Mouse (Mus musculus): Measurements from ENCODE around the gene Ttc7b. TPM values are rescaled to one million over a fixed set of nuclear protein-coding genes. Genes with fewer than 3 reads are reported as not detected.

Ttc7b gene
- polyA plus RNA-seq, 1 experiment = 18.2 TPM

GRCm38 (mm10) chr12:100493211-100493610, 27.4 kb downstream of the Ttc7b start:
- H3ac ChIP-seq (ENCODE audit: control insufficient read depth, insufficient read length) = no peak overlapping the region
- no peak for TF ChIP-seq SRF (IDR thresholded peaks at IDR 0.05; ENCODE audit: control insufficient read depth, insufficient read length, low read depth)
- TF ChIP-seq MYOG (IDR thresholded peaks at IDR 0.05; ENCODE audit: control insufficient read depth in 1 of 3, insufficient read depth in 1 of 3, insufficient read length in 2 of 3, low read depth in 2 of 3) = no peak
- TF ChIP-seq TCF3 (IDR thresholded peaks at IDR 0.05; ENCODE audit: insufficient read length, low read depth) = no peak
- no peak for TF ChIP-seq REST (IDR thresholded peaks at IDR 0.05; ENCODE audit: insufficient read depth, insufficient read length)
- no peak for TF ChIP-seq E2F4 (IDR thresholded peaks at IDR 0.05; ENCODE audit: insufficient read depth)
- no peak overlapping the region for H3K4me2 ChIP-seq (ENCODE audit: low read depth)
- H3K27me3 ChIP-seq (ENCODE audit: control insufficient read depth, insufficient read depth, insufficient read length) = no peaks in the 10 kb centered on the region
- no peaks in the 10 kb centered on the region for H3K79me2 ChIP-seq (ENCODE audit: control insufficient read depth, insufficient read depth)
- peaks cover 20% of the 10 kb centered on the region for H3K36me3 ChIP-seq (ENCODE audit: control insufficient read depth, insufficient read depth)
- H3K4me3 ChIP-seq = no peak overlapping the region

GRCm38 (mm10) chr12:100492676-100493075, 27.9 kb downstream of the Ttc7b start:
- no peak overlapping the region for H3K4me3 ChIP-seq
- H3K4me2 ChIP-seq (ENCODE audit: low read depth) = no peak overlapping the region
- no peak for TF ChIP-seq CEBPB (IDR thresholded peaks at IDR 0.05; ENCODE audit: insufficient read depth, poor library complexity, severe bottlenecking)
- TF ChIP-seq TCF3 (IDR thresholded peaks at IDR 0.05; ENCODE audit: insufficient read length, low read depth) = no peak
- TF ChIP-seq E2F4 (IDR thresholded peaks at IDR 0.05; ENCODE audit: insufficient read depth) = no peak
- no peak for TF ChIP-seq TCF12 (IDR thresholded peaks at IDR 0.05; ENCODE audit: insufficient read depth, poor library complexity, severe bottlenecking)
- TF ChIP-seq MYOG (IDR thresholded peaks at IDR 0.05; ENCODE audit: control insufficient read depth in 1 of 3, insufficient read depth in 1 of 3, insufficient read length in 2 of 3, low read depth in 2 of 3) = no peak
- TF ChIP-seq MAX (IDR thresholded peaks at IDR 0.05; ENCODE audit: low read depth) = no peak
- no peak for TF ChIP-seq MYOD1 (IDR thresholded peaks at IDR 0.05; ENCODE audit: control insufficient read depth in 1 of 3, insufficient read length in 2 of 3, low read depth in 2 of 3)
- TF ChIP-seq POLR2AphosphoS2 (IDR thresholded peaks at IDR 0.05; ENCODE audit: insufficient read length, low read depth) = no peak
- no peak for TF ChIP-seq REST (IDR thresholded peaks at IDR 0.05; ENCODE audit: insufficient read depth, insufficient read length)
- TF ChIP-seq SRF (IDR thresholded peaks at IDR 0.05; ENCODE audit: control insufficient read depth, insufficient read length, low read depth) = no peak
- TF ChIP-seq USF1 (IDR thresholded peaks at IDR 0.05; ENCODE audit: low read depth) = no peak
- no peak for TF ChIP-seq POLR2A (IDR thresholded peaks at IDR 0.05; ENCODE audit: insufficient read length, low read depth)
- no peak overlapping the region for H3ac ChIP-seq (ENCODE audit: control insufficient read depth, insufficient read length)
- no peaks in the 10 kb centered on the region for H3K27me3 ChIP-seq (ENCODE audit: control insufficient read depth, insufficient read depth, insufficient read length)
- peaks cover 15% of the 10 kb centered on the region for H3K36me3 ChIP-seq (ENCODE audit: control insufficient read depth, insufficient read depth)
- no peaks in the 10 kb centered on the region for H3K79me2 ChIP-seq (ENCODE audit: control insufficient read depth, insufficient read depth)

DNA sequence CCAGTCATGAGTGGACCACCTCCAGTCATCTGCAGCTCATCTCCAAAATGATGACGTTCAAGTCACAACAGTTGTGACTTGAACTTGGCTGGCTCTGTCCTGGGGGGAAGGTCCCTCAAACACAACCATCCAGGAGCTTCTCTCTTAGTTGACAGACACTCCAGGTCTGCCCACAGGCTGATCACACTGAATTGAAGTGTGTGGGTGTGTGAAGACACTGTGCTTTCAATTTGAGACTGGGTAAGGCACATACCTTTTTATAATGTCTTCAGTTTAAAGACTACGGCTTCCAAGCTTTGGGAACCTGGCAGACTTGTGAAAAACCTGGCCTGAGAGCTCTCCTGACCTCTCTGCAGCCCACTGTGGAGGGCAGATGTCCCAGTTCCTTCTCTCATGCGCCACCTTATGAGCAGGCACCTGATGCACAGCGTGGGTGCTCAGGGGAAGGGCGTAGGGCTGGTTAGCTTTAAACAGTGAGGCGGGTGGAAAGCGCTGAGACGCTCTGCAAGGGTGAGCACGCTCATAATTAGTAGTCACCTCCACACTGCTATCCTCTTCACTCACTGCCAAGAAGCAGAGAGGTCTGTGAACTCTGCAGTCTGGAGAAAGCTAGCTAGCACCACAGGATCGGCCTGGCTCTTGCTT, 28.5 kb downstream of the Ttc7b start:
- Histone ChIP-seq H3K4me2 (ENCODE audit: low read depth) (no peak overlapping the region), H3K4me3 (no peak overlapping the region), H3K27me3 (ENCODE audit: control insufficient read depth, insufficient read depth, insufficient read length) (no peaks in the 10 kb centered on the region), H3K36me3 (ENCODE audit: control insufficient read depth, insufficient read depth) (peaks cover 12% of the 10 kb centered on the region), H3K79me2 (ENCODE audit: control insufficient read depth, insufficient read depth) (no peaks in the 10 kb centered on the region), H3ac (ENCODE audit: control insufficient read depth, insufficient read length) (no peak overlapping the region)
- TF ChIP-seq POLR2A (IDR thresholded peaks at IDR 0.05; ENCODE audit: insufficient read length, low read depth) (no peak), TCF3 (IDR thresholded peaks at IDR 0.05; ENCODE audit: insufficient read length, low read depth) (no peak), REST (IDR thresholded peaks at IDR 0.05; ENCODE audit: insufficient read depth, insufficient read length) (no peak), USF1 (IDR thresholded peaks at IDR 0.05; ENCODE audit: low read depth) (no peak), TCF12 (IDR thresholded peaks at IDR 0.05; ENCODE audit: insufficient read depth, poor library complexity, severe bottlenecking) (no peak), SRF (IDR thresholded peaks at IDR 0.05; ENCODE audit: control insufficient read depth, insufficient read length, low read depth) (no peak), MYOG (IDR thresholded peaks at IDR 0.05; ENCODE audit: control insufficient read depth in 1 of 3, insufficient read depth in 1 of 3, insufficient read length in 2 of 3, low read depth in 2 of 3) (no peak), E2F4 (IDR thresholded peaks at IDR 0.05; ENCODE audit: insufficient read depth) (no peak), POLR2AphosphoS2 (IDR thresholded peaks at IDR 0.05; ENCODE audit: insufficient read length, low read depth) (no peak), MAX (IDR thresholded peaks at IDR 0.05; ENCODE audit: low read depth) (no peak), MYOD1 (IDR thresholded peaks at IDR 0.05; ENCODE audit: control insufficient read depth in 1 of 3, insufficient read length in 2 of 3, low read depth in 2 of 3) (no peak)

GRCm38 (mm10) chr12:100489799-100490198, 30.8 kb downstream of the Ttc7b start:
- H3ac ChIP-seq (ENCODE audit: control insufficient read depth, insufficient read length) = no peak overlapping the region
- H3K4me2 ChIP-seq (ENCODE audit: low read depth) = no peak overlapping the region
- H3K36me3 ChIP-seq (ENCODE audit: control insufficient read depth, insufficient read depth) = peaks cover 7% of the 10 kb centered on the region
- no peak overlapping the region for H3K4me3 ChIP-seq
- no peaks in the 10 kb centered on the region for H3K27me3 ChIP-seq (ENCODE audit: control insufficient read depth, insufficient read depth, insufficient read length)
- H3K79me2 ChIP-seq (ENCODE audit: control insufficient read depth, insufficient read depth) = no peaks in the 10 kb centered on the region
- TF ChIP-seq TCF3 (IDR thresholded peaks at IDR 0.05; ENCODE audit: insufficient read length, low read depth) (no peak), TCF12 (IDR thresholded peaks at IDR 0.05; ENCODE audit: insufficient read depth, poor library complexity, severe bottlenecking) (no peak), MYOD1 (IDR thresholded peaks at IDR 0.05; ENCODE audit: control insufficient read depth in 1 of 3, insufficient read length in 2 of 3, low read depth in 2 of 3) (no peak), POLR2A (IDR thresholded peaks at IDR 0.05; ENCODE audit: insufficient read length, low read depth) (no peak), POLR2AphosphoS2 (IDR thresholded peaks at IDR 0.05; ENCODE audit: insufficient read length, low read depth) (no peak), REST (IDR thresholded peaks at IDR 0.05; ENCODE audit: insufficient read depth, insufficient read length) (no peak), USF1 (IDR thresholded peaks at IDR 0.05; ENCODE audit: low read depth) (no peak), E2F4 (IDR thresholded peaks at IDR 0.05; ENCODE audit: insufficient read depth) (no peak), SRF (IDR thresholded peaks at IDR 0.05; ENCODE audit: control insufficient read depth, insufficient read length, low read depth) (no peak), MAX (IDR thresholded peaks at IDR 0.05; ENCODE audit: low read depth) (no peak), MYOG (IDR thresholded peaks at IDR 0.05; ENCODE audit: control insufficient read depth in 1 of 3, insufficient read depth in 1 of 3, insufficient read length in 2 of 3, low read depth in 2 of 3) (no peak), CEBPB (IDR thresholded peaks at IDR 0.05; ENCODE audit: insufficient read depth, poor library complexity, severe bottlenecking) (no peak)
